Mouse (Mus musculus): ENCODE measurements at regions not wholly inside any gene's neighbourhood (a gene's known extent, or its start where the extent isn't known, plus 50 kb on each side); places are given as distances from the start of the nearest gene placed in this dataset.

- DNase-seq = no peak
Observed at GRCm38 (mm10) chr11:93808431-93808830, 77.1 kb downstream of the Utp18 start.

- no peak for DNase-seq
Observed at GRCm38 (mm10) chr11:93807205-93807604, 78.4 kb downstream of the Utp18 start.

- no peak for DNase-seq
Observed at GRCm38 (mm10) chr11:93771143-93771940, 114.2 kb downstream of the Utp18 start.

- no peak for DNase-seq
Observed at GRCm38 (mm10) chr11:93765961-93766360, 119.6 kb downstream of the Utp18 start.

- DNase-seq = peak; percentile 6
Observed at GRCm38 (mm10) chr11:93762832-93763530, 122.6 kb downstream of the Utp18 start.

- DNase-seq = no peak
Observed at GRCm38 (mm10) chr11:93757825-93758224, 127.7 kb downstream of the Utp18 start.

- no peak for DNase-seq
Observed at GRCm38 (mm10) chr11:93736618-93737017, 148.9 kb downstream of the Utp18 start.

- DNase-seq = no peak
Observed at GRCm38 (mm10) chr11:93733568-93734185, 151.9 kb downstream of the Utp18 start.

GRCm38 (mm10) chr11:93729119-93729518 is 156.4 kb downstream of the Utp18 start:
- no peak for DNase-seq

- DNase-seq = no peak
Observed at GRCm38 (mm10) chr11:93725242-93725641, 160.3 kb downstream of the Utp18 start.

GRCm38 (mm10) chr11:93719141-93719540 is 166.4 kb downstream of the Utp18 start:
- DNase-seq = no peak

GRCm38 (mm10) chr11:93709686-93710085 is 175.9 kb downstream of the Utp18 start:
- DNase-seq = no peak

GRCm38 (mm10) chr11:93696982-93697541 is 188.5 kb downstream of the Utp18 start:
- DNase-seq = no peak

GRCm38 (mm10) chr11:93696096-93696890 is 189.3 kb downstream of the Utp18 start:
- DNase-seq = no peak

GRCm38 (mm10) chr11:93683691-93684090 is 201.9 kb downstream of the Utp18 start:
- peak; percentile 22 for DNase-seq

GRCm38 (mm10) chr11:93676299-93676698 is 209.3 kb downstream of the Utp18 start:
- no peak for DNase-seq

GRCm38 (mm10) chr11:93672025-93672424 is 213.5 kb downstream of the Utp18 start:
- DNase-seq = no peak

GRCm38 (mm10) chr11:93661657-93662056 is 223.9 kb downstream of the Utp18 start:
- no peak for DNase-seq

- no peak for DNase-seq
Observed at GRCm38 (mm10) chr11:93660379-93660778, 225.2 kb downstream of the Utp18 start.

- no peak for DNase-seq
Observed at GRCm38 (mm10) chr11:93658719-93659118, 226.8 kb downstream of the Utp18 start.

- no peak for DNase-seq
Observed at GRCm38 (mm10) chr11:93655602-93656239, 229.8 kb downstream of the Utp18 start.
